Mouse (Mus musculus): ENCODE results near the gene Adh5.

- TF ChIP-seq CTCF (IDR thresholded peaks at IDR 0.05; ENCODE audit: low read depth, low read length) (no peak), GATA2 (IDR thresholded peaks at IDR 0.05; ENCODE audit: borderline replicate concordance, low read depth, low read length) (no peak), GATA1 (IDR thresholded peaks at IDR 0.05; ENCODE audit: borderline replicate concordance, low read length) (no peak)
Observed at GRCm38 (mm10) chr3:138405840-138406239, 37.1 kb upstream of the Adh5 start.
